Mouse (Mus musculus): ENCODE results near the gene Nudt21. TPM values are rescaled to one million over a fixed set of nuclear protein-coding genes. Genes with fewer than 3 reads are reported as not detected.

The Nudt21 gene
- 120 and 128 TPM in 2 replicates for polyA plus RNA-seq (2012; rRNA removed)

DNA sequence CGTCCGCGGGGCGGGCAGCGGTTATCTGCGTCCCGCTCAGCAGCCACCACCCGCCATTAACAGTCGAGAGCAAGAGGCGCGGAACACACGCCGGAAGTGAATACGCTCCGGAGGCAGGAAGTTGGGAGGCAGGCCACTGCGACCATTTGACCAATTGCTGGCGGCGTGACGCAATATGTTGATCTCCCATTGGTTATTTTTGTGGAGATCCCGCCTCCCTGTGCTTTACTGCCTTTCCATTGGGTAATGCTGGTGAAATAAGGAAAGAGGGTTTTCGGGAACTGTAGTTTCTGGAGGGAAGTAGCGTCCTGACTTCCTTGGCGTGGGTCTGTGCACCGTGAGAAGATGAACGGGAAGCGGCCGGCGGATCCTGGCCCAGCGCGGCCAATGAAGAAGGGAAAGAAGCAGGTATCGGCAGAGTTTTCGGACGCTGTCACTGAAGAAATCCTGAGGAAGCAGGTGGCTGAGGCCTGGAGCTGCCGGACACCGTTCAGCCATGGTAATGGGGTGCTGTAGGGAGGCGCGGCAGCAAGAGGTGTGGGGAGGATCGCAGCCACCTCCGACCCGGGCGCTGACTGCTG, at the start of gene Nudt21, which contains the start of gene Ogfod1:
TSS of gene Nudt21 (minus strand) at position 88 of the 581 bp plus-strand sequence.
TSS of gene Ogfod1 (plus strand) at position 255 of the 581 bp plus-strand sequence.

DNA sequence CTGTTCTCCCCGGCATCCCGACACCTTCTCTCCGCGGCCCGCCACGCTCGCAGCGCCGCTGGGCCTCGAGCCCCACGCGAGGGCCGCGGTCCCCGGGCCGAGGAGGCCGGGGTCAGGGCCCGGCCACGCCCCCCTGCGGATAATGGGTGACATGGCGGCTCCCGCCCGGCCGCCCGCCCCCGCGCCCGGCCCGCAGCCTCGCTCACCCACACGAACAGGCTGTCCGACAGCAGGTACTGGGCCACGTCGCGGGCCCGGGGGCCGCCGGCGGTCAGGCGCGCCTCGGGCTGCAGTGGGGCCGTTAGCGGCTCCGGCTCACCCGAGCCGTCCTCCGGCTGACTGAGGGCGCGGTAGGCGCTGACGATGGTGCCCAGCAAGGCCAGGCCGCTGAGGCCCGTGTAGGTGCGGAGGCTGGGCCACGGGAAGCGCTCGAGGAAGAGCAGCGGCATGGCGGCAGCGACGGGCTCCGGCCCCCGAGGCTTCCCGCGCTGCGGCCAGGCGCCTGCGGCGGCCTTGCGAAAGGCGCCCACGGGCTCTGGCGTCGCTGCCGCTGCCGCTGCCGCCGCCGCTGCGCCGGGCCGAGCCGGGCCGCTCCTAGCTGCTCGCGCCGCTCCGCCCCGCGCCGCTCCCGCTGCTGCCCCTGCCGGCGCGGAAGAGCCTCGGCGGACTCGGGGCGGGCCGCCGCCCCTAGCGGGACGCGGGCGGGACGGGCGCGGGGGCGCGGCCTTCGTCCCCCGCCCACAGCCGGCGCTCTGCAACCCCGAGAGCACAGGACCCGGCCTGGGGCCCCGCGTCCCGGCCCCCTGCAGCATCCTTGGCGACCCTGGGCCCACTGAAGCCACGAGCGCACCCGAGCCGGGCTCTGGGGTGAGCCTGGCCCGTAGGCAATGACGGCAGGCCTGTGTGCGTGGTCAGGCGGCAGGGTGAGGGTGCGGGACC, 24.5 kb downstream of the Nudt21 start, which contains the start of gene Amfr:
TSS of gene Amfr (minus strand) at position 830 of the 939 bp plus-strand sequence.

Other genes starting within 250 kb of the Nudt21 start
- gene Gnao1, start 227.1 kb downstream of the Nudt21 start, polyA plus RNA-seq (2012; rRNA removed) = 101 and 114 TPM in 2 replicates
- gene Amfr, start 24.2 kb downstream of the Nudt21 start, polyA plus RNA-seq (2012; rRNA removed) = 57.7 and 102 TPM in 2 replicates
- 11.6 and 12.8 TPM in 2 replicates for gene Ogfod1, start 167 bp upstream of the Nudt21 start, polyA plus RNA-seq (2012; rRNA removed)
- 32.4 and 40.3 TPM in 2 replicates for gene Bbs2, start 61.9 kb upstream of the Nudt21 start, polyA plus RNA-seq (2012; rRNA removed)
- not detected in 2 replicates for gene Mt4, start 100.2 kb upstream of the Nudt21 start, polyA plus RNA-seq (2012; rRNA removed)
- 17.6 and 43.8 TPM in 2 replicates for gene Mt3, start 115.6 kb upstream of the Nudt21 start, polyA plus RNA-seq (2012; rRNA removed)
- gene Mt2, start 135.6 kb upstream of the Nudt21 start, polyA plus RNA-seq (2012; rRNA removed) = 77.3 and 176 TPM in 2 replicates
- gene Mt1, start 142.1 kb upstream of the Nudt21 start, polyA plus RNA-seq (2012; rRNA removed) = 102 and 190 TPM in 2 replicates
- 71.6 and 75.1 TPM in 2 replicates for gene Nup93, start 177.5 kb upstream of the Nudt21 start, polyA plus RNA-seq (2012; rRNA removed)

Data from central nervous system, embryonic 11.5 days (tissue).